Mouse (Mus musculus): Measurements from ENCODE around the gene Atp13a2. TPM values are rescaled to one million over a fixed set of nuclear protein-coding genes. Genes with fewer than 3 reads are reported as not detected.

Gene Atp13a2
- total and polyA plus RNA-seq, 2 experiments from 2014 or later: 141 to 251 TPM

GRCm38 (mm10) chr4:140947487-140948440, 38.9 kb upstream of the Atp13a2 start:
- Histone ChIP-seq H3K9me3 (ENCODE audit: low read length) (no peaks in the 10 kb centered on the region), H3K27ac (ENCODE audit: low read depth, low read length) (no peak overlapping the region), H3K4me3 (ENCODE audit: low read depth, low read length) (no peak overlapping the region), H3K4me1 (ENCODE audit: insufficient read depth) (no peaks in the 10 kb centered on the region), H3K9ac (no peak overlapping the region), H3K27me3 (ENCODE audit: insufficient read depth, low read length) (no peaks in the 10 kb centered on the region), H3K36me3 (ENCODE audit: insufficient read depth) (no peaks in the 10 kb centered on the region), H3K4me2 (ENCODE audit: low read depth) (no peak overlapping the region)
- ATAC-seq (no peak), DNase-seq (no peak)
- WGBS: 81% methylated on average over 12 of the region's 12 CpGs
- no peak for TF ChIP-seq CTCF (IDR thresholded peaks at IDR 0.05; ENCODE audit: low read depth)

- 89% methylated on average over 6 of the region's 6 CpGs for WGBS
- Histone ChIP-seq H3K4me2 (ENCODE audit: low read depth) (no peak overlapping the region), H3K4me1 (ENCODE audit: insufficient read depth) (no peaks in the 10 kb centered on the region), H3K9me3 (ENCODE audit: low read length) (no peaks in the 10 kb centered on the region), H3K4me3 (ENCODE audit: low read depth, low read length) (no peak overlapping the region), H3K27ac (ENCODE audit: low read depth, low read length) (no peak overlapping the region), H3K9ac (no peak overlapping the region), H3K36me3 (ENCODE audit: insufficient read depth) (no peaks in the 10 kb centered on the region), H3K27me3 (ENCODE audit: insufficient read depth, low read length) (no peaks in the 10 kb centered on the region)
- DNase-seq (no peak), ATAC-seq (no peak)
- TF ChIP-seq CTCF (IDR thresholded peaks at IDR 0.05; ENCODE audit: low read depth): no peak
Observed at GRCm38 (mm10) chr4:140948481-140948880, 38.2 kb upstream of the Atp13a2 start.

GRCm38 (mm10) chr4:140949052-140949451, 37.6 kb upstream of the Atp13a2 start:
- no peak overlapping the region for H3K9ac ChIP-seq
- H3K4me2 ChIP-seq (ENCODE audit: low read depth): no peak overlapping the region
- no peak for ATAC-seq
- no peaks in the 10 kb centered on the region for H3K4me1 ChIP-seq (ENCODE audit: insufficient read depth)
- no peaks in the 10 kb centered on the region for H3K27me3 ChIP-seq (ENCODE audit: insufficient read depth, low read length)
- DNase-seq: no peak
- no peaks in the 10 kb centered on the region for H3K9me3 ChIP-seq (ENCODE audit: low read length)
- 84% methylated on average over 8 of the region's 8 CpGs for WGBS
- TF ChIP-seq CTCF (IDR thresholded peaks at IDR 0.05; ENCODE audit: low read depth): no peak
- H3K36me3 ChIP-seq (ENCODE audit: insufficient read depth): no peaks in the 10 kb centered on the region
- no peak overlapping the region for H3K4me3 ChIP-seq (ENCODE audit: low read depth, low read length)
- H3K27ac ChIP-seq (ENCODE audit: low read depth, low read length): no peak overlapping the region

- 92% methylated on average over 16 of the region's 16 CpGs for WGBS
- H3K36me3 ChIP-seq (ENCODE audit: insufficient read depth): no peaks in the 10 kb centered on the region
- H3K27me3 ChIP-seq (ENCODE audit: insufficient read depth, low read length): no peaks in the 10 kb centered on the region
- no peak overlapping the region for H3K9ac ChIP-seq
- ATAC-seq (no peak), DNase-seq (no peak)
- no peaks in the 10 kb centered on the region for H3K4me1 ChIP-seq (ENCODE audit: insufficient read depth)
- H3K4me2 ChIP-seq (ENCODE audit: low read depth): no peak overlapping the region
- TF ChIP-seq CTCF (IDR thresholded peaks at IDR 0.05; ENCODE audit: low read depth): no peak
- no peaks in the 10 kb centered on the region for H3K9me3 ChIP-seq (ENCODE audit: low read length)
- no peak overlapping the region for H3K4me3 ChIP-seq (ENCODE audit: low read depth, low read length)
- no peak overlapping the region for H3K27ac ChIP-seq (ENCODE audit: low read depth, low read length)
Observed at GRCm38 (mm10) chr4:140949616-140950015, 37.1 kb upstream of the Atp13a2 start.

GRCm38 (mm10) chr4:140950574-140950973, 36.1 kb upstream of the Atp13a2 start:
- no peak overlapping the region for H3K4me2 ChIP-seq (ENCODE audit: low read depth)
- no peaks in the 10 kb centered on the region for H3K27me3 ChIP-seq (ENCODE audit: insufficient read depth, low read length)
- H3K4me3 ChIP-seq (ENCODE audit: low read depth, low read length): no peak overlapping the region
- no peaks in the 10 kb centered on the region for H3K4me1 ChIP-seq (ENCODE audit: insufficient read depth)
- no peak overlapping the region for H3K27ac ChIP-seq (ENCODE audit: low read depth, low read length)
- WGBS: 59% methylated on average over 3 of the region's 3 CpGs
- ATAC-seq (no peak), DNase-seq (no peak)
- H3K9me3 ChIP-seq (ENCODE audit: low read length): no peaks in the 10 kb centered on the region
- TF ChIP-seq CTCF (IDR thresholded peaks at IDR 0.05; ENCODE audit: low read depth): no peak
- H3K36me3 ChIP-seq (ENCODE audit: insufficient read depth): no peaks in the 10 kb centered on the region
- H3K9ac ChIP-seq: no peak overlapping the region

DNA sequence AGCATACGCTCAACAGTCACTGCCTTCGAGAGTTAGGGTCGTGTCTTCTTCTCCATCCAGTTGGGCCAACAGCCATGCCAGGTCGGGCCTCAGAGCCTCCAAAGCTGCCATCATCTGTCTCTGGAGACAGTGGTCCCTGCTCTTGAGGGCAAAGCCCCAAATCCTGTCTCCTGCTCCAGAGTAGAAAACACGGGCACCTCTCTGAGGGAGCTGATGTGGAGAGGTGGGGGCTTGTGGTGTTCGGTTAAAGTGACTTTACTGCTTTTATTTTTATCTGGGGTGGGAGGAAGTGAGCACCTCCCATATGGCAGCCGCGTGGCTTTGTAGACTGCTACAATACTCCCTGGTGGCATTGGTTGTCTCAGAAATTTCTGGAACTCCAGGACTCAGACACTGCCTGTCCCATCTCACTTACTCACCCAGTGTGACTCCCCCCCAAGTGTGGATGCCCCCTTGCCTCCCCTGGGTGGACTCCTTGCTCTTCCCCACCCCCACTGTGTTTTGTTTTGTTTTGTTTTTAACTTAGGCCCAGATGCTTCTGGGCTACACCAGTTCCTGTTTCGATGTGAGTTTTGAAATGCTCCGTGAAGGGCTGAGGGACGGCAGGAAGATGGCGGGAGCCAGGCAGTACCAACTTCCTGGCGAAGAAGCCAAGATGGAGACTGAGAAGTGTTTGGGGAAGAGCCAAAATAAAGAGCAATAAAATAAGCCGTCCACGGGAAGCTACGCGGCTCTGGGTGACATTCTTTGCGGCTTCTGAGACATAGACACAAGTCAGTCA, 34.6 kb upstream of the Atp13a2 start:
- no peak overlapping the region for H3K4me2 ChIP-seq (ENCODE audit: low read depth)
- 90% methylated on average over 18 of the region's 18 CpGs for WGBS

More for the DNA sequence above, 34.6 kb upstream of the Atp13a2 start:
- ATAC-seq (no peak), DNase-seq (no peak)
- no peak overlapping the region for H3K27ac ChIP-seq (ENCODE audit: low read depth, low read length)
- no peaks in the 10 kb centered on the region for H3K36me3 ChIP-seq (ENCODE audit: insufficient read depth)
- H3K9me3 ChIP-seq (ENCODE audit: low read length): no peaks in the 10 kb centered on the region
- H3K4me3 ChIP-seq (ENCODE audit: low read depth, low read length): no peak overlapping the region
- no peak for TF ChIP-seq CTCF (IDR thresholded peaks at IDR 0.05; ENCODE audit: low read depth)
- no peaks in the 10 kb centered on the region for H3K4me1 ChIP-seq (ENCODE audit: insufficient read depth)
- no peaks in the 10 kb centered on the region for H3K27me3 ChIP-seq (ENCODE audit: insufficient read depth, low read length)
- H3K9ac ChIP-seq: no peak overlapping the region
